9 mouse cellular contexts compared by ENCODE assay signal in genomic region chr3:87153038-87153437, GRCm38 (mm10). TPM values are rescaled to one million over a fixed set of nuclear protein-coding genes. Genes with fewer than 3 reads are reported as not detected.
A peak's percentile ranks its signal among the peaks of the same experiment; 100 is the strongest.
DNase-seq lines count a peak whose midpoint lies in the region; ATAC-seq lines count a peak whose summit lies in the region.
"Had no signal": no experiment of that assay in that cellular context is flagged by ENCODE, and none has a peak within 500 bp of the region (broad histone marks: within the 10 kb centered on the region; RNA-seq: fewer than 3 reads in every experiment).

No protein-coding gene starts in this region.

- peaks cover 4% of the 10 kb centered on the region; the same call in 1 of the 2 replicates for H3K36me3 ChIP-seq in kidney, embryonic 14.5 days (ENCODE audit: control insufficient read depth, insufficient read depth, low read length)
- H3K36me3 ChIP-seq in embryonic facial prominence, embryonic 10.5 days (replicated peaks), result peaks cover 30% of the 10 kb centered on the region
- H3K36me3 ChIP-seq in hindbrain, embryonic 11.5 days (ENCODE audit: control insufficient read depth, insufficient read depth, low read length), result no peaks in the 10 kb centered on the region
- H3K36me3 ChIP-seq in midbrain, embryonic 15.5 days (replicated peaks), result no peaks in the 10 kb centered on the region
- no peaks in the 10 kb centered on the region for H3K36me3 ChIP-seq in liver, embryonic 11.5 days (ENCODE audit: control insufficient read depth, insufficient read depth, low read length)
- H3K36me3 ChIP-seq: G1E had no signal

- peak overlapping the region; percentile 64 for H3K27ac ChIP-seq in kidney, embryonic 14.5 days (ENCODE audit: low read depth, low read length)
- peak overlapping the region; percentile 95 for H3K27ac ChIP-seq in embryonic facial prominence, embryonic 10.5 days (replicated peaks)
- H3K27ac ChIP-seq in hindbrain, embryonic 11.5 days (ENCODE audit: low read depth, low read length), result peak overlapping the region; percentile 54; the same call in 1 of the 2 replicates
- peak overlapping the region; percentile 67 for H3K27ac ChIP-seq in midbrain, embryonic 15.5 days
- H3K27ac ChIP-seq in liver, embryonic 11.5 days (ENCODE audit: low read depth, low read length), result no peak overlapping the region

- 57% methylated on average over 2 of the region's 2 CpGs for WGBS in kidney, embryonic 14.5 days
- 40% methylated on average over 2 of the region's 2 CpGs for WGBS in embryonic facial prominence, embryonic 10.5 days
- 31% methylated on average over 2 of the region's 2 CpGs for WGBS in hindbrain, embryonic 11.5 days
- WGBS in midbrain, embryonic 15.5 days, result 27% methylated on average over 2 of the region's 2 CpGs
- WGBS in liver, embryonic 11.5 days, result 47% methylated on average over 2 of the region's 2 CpGs

- DNase-seq in kidney, adult 8-10 months, result no peak
- DNase-seq in embryonic facial prominence, embryonic 10.5 days (ENCODE audit: low spot score), result no peak
- no peak for DNase-seq in hindbrain, embryonic 11.5 days (ENCODE audit: low spot score)
- DNase-seq in left cerebral cortex, postnatal 4 days, result no peak
- DNase-seq in layer of hippocampus, adult 9-11 months, result no peak
- no peak for DNase-seq in liver, embryonic 11.5 days (ENCODE audit: low spot score)

- H3K9me3 ChIP-seq in kidney, embryonic 14.5 days (ENCODE audit: control insufficient read depth, low read length), result no peaks in the 10 kb centered on the region
- H3K9me3 ChIP-seq in embryonic facial prominence, embryonic 10.5 days, result no peaks in the 10 kb centered on the region
- H3K9me3 ChIP-seq in hindbrain, embryonic 11.5 days (ENCODE audit: control insufficient read depth, low read length), result no peaks in the 10 kb centered on the region
- no peaks in the 10 kb centered on the region for H3K9me3 ChIP-seq in midbrain, embryonic 15.5 days
- H3K9me3 ChIP-seq in liver, embryonic 11.5 days (ENCODE audit: control insufficient read depth, low read length), result no peaks in the 10 kb centered on the region
- H3K9me3 ChIP-seq: G1E had no signal

- intact Hi-C loops in left cerebral cortex, postnatal 4 days (cut with DNase I), result no loop called here

- H3K4me1 ChIP-seq in kidney, embryonic 14.5 days (ENCODE audit: control insufficient read depth, insufficient read depth, low read length), result peaks cover 65% of the 10 kb centered on the region
- H3K4me1 ChIP-seq in embryonic facial prominence, embryonic 10.5 days, result peaks cover 96% of the 10 kb centered on the region
- H3K4me1 ChIP-seq in hindbrain, embryonic 11.5 days (replicated peaks; ENCODE audit: control insufficient read depth, insufficient read depth, low read length), result peaks cover 32% of the 10 kb centered on the region
- H3K4me1 ChIP-seq in midbrain, embryonic 15.5 days, result peaks cover 70% of the 10 kb centered on the region
- H3K4me1 ChIP-seq in liver, embryonic 11.5 days (replicated peaks; ENCODE audit: control insufficient read depth, insufficient read depth, low read length), result peaks cover 15% of the 10 kb centered on the region

- H3K27me3 ChIP-seq in kidney, embryonic 14.5 days (ENCODE audit: control insufficient read depth, insufficient read depth, low read length), result no peaks in the 10 kb centered on the region
- no peaks in the 10 kb centered on the region for H3K27me3 ChIP-seq in embryonic facial prominence, embryonic 10.5 days (replicated peaks; ENCODE audit: low read depth, poor library complexity, severe bottlenecking)
- no peaks in the 10 kb centered on the region for H3K27me3 ChIP-seq in hindbrain, embryonic 11.5 days (ENCODE audit: control insufficient read depth, insufficient read depth, low read length)
- H3K27me3 ChIP-seq in midbrain, embryonic 15.5 days (replicated peaks), result no peaks in the 10 kb centered on the region
- no peaks in the 10 kb centered on the region for H3K27me3 ChIP-seq in liver, embryonic 11.5 days (replicated peaks; ENCODE audit: control insufficient read depth, insufficient read depth, low read length)

- H3K9ac ChIP-seq in kidney, embryonic 14.5 days (ENCODE audit: low read depth, low read length), result no peak overlapping the region
- no peak overlapping the region for H3K9ac ChIP-seq in hindbrain, embryonic 11.5 days (ENCODE audit: low read depth, low read length)
- no peak overlapping the region for H3K9ac ChIP-seq in midbrain, embryonic 15.5 days
- H3K9ac ChIP-seq in liver, embryonic 11.5 days (ENCODE audit: low read depth, low read length), result no peak overlapping the region

- no peak for ATAC-seq in kidney, embryonic 14.5 days (ENCODE audit: low FRiP score, low TSS enrichment)
- no peak for ATAC-seq in hindbrain, embryonic 11.5 days (ENCODE audit: low FRiP score)
- ATAC-seq in midbrain, embryonic 15.5 days (replicated peaks), result no peak
- ATAC-seq in liver, embryonic 11.5 days (replicated peaks; ENCODE audit: low FRiP score), result no peak

- no peak overlapping the region for H3K4me2 ChIP-seq in kidney, embryonic 14.5 days (replicated peaks; ENCODE audit: low read depth, low read length)
- H3K4me2 ChIP-seq in hindbrain, embryonic 11.5 days (replicated peaks; ENCODE audit: low read depth, low read length), result no peak overlapping the region
- H3K4me2 ChIP-seq in midbrain, embryonic 15.5 days, result no peak overlapping the region
- no peak overlapping the region for H3K4me2 ChIP-seq in liver, embryonic 11.5 days

- H3K4me3 ChIP-seq in kidney, embryonic 14.5 days (ENCODE audit: low read length), result no peak overlapping the region
- H3K4me3 ChIP-seq in embryonic facial prominence, embryonic 10.5 days, result no peak overlapping the region
- H3K4me3 ChIP-seq in hindbrain, embryonic 11.5 days (ENCODE audit: low read depth, low read length), result no peak overlapping the region
- no peak overlapping the region for H3K4me3 ChIP-seq in midbrain, embryonic 15.5 days
- no peak overlapping the region for H3K4me3 ChIP-seq in liver, embryonic 11.5 days (ENCODE audit: low read depth, low read length)

RNA-seq across cellular contexts. Expression of gene Kirrel, which starts 21.5 kb away (rescaled TPM):
- 11.1 and 14.2 TPM in 2 replicates for polyA plus RNA-seq in kidney, embryonic 14.5 days (2014; fragmentation: Nextera tagmentation; extraction: Ambion mirVana)
- 17.4 and 18.4 TPM in 2 replicates for polyA plus RNA-seq in embryonic facial prominence, embryonic 10.5 days (2016; fragmentation: Nextera tagmentation; extraction: Ambion mirVana)
- 7.3 and 11.5 TPM in 2 replicates for polyA plus RNA-seq in hindbrain, embryonic 11.5 days (2014; fragmentation: Nextera tagmentation; extraction: Ambion mirVana)
- 7.4 and 8.3 TPM in 2 replicates for polyA plus RNA-seq in midbrain, embryonic 15.5 days (2015; fragmentation: Nextera tagmentation; extraction: Ambion mirVana)
- total RNA-seq in left cerebral cortex, postnatal 4 days (2021), result 1 to 10 TPM; 9.1 to 9.5 TPM
- polyA plus RNA-seq in liver, embryonic 11.5 days (2014; fragmentation: Nextera tagmentation; extraction: Ambion mirVana), result 3.6 and 4.1 TPM in 2 replicates
- polyA plus RNA-seq: G1E had no signal
